Mouse (Mus musculus): ENCODE results near the gene Hmox2. TPM values are rescaled to one million over a fixed set of nuclear protein-coding genes. Genes with fewer than 3 reads are reported as not detected.
"Not testable (repeated sequence)": the region's sequence is repeated elsewhere in the genome, so short reads cannot be mapped to it uniquely, and the experiment has no call there.

The Hmox2 gene
- polyA plus RNA-seq, 1 experiment from 2014 or later = 111 TPM

- H3K4me3 ChIP-seq (ENCODE audit: low read depth, low read length) = no peak overlapping the region
- no peaks in the 10 kb centered on the region for H3K9me3 ChIP-seq (replicated peaks; ENCODE audit: control insufficient read depth, low read length)
- ATAC-seq (no peak), DNase-seq (ENCODE audit: low spot score) (peak; percentile 28)
- WGBS = 60% methylated on average over 3 of the region's 3 CpGs
- peaks cover 4% of the 10 kb centered on the region; the same call in 1 of the 2 replicates for H3K4me1 ChIP-seq (ENCODE audit: control insufficient read depth, insufficient read depth, low read length)
- no peaks in the 10 kb centered on the region for H3K27me3 ChIP-seq (replicated peaks; ENCODE audit: control insufficient read depth, insufficient read depth, low read length)
- no peak overlapping the region for H3K4me2 ChIP-seq (ENCODE audit: low read length)
- no peak overlapping the region for H3K27ac ChIP-seq (ENCODE audit: low read depth, low read length)
- H3K9ac ChIP-seq (ENCODE audit: low read length) = no peak overlapping the region
- no peaks in the 10 kb centered on the region for H3K36me3 ChIP-seq (ENCODE audit: control insufficient read depth, insufficient read depth, low read length)
Observed at GRCm38 (mm10) chr16:4730776-4731358, 4.7 kb downstream of the Hmox2 start.

DNA sequence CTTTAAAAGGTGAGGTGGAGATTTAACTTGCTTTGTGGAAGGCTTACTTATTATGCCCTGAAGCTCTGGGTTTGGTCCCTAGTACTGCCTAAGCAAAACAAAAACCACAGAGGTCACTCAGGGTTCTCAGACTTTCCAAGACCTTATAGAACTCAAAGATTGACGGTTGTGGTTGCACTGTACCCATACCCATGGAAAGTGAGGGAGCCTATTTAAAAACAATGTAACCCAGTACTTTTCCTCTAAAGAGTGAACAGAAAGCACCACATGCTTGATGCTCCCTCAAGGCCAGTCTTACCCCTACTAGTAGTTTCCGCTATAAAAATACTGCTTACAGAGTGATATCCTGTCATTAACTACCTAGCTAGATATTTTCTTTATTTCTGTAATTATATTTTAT is 10.1 kb downstream of the Hmox2 start:
- ATAC-seq (no peak), DNase-seq (ENCODE audit: low spot score) (no peak)
- no peak overlapping the region for H3K4me3 ChIP-seq (ENCODE audit: low read depth, low read length)
- no peak overlapping the region for H3K4me2 ChIP-seq (ENCODE audit: low read length)
- WGBS = 86% methylated on average over 2 of the region's 2 CpGs
- no peak overlapping the region for H3K9ac ChIP-seq (ENCODE audit: low read length)
- no peaks in the 10 kb centered on the region for H3K36me3 ChIP-seq (ENCODE audit: control insufficient read depth, insufficient read depth, low read length)
- H3K4me1 ChIP-seq (ENCODE audit: control insufficient read depth, insufficient read depth, low read length) = no peaks in the 10 kb centered on the region
- H3K27ac ChIP-seq (ENCODE audit: low read depth, low read length) = no peak overlapping the region
- H3K9me3 ChIP-seq (replicated peaks; ENCODE audit: control insufficient read depth, low read length) = no peaks in the 10 kb centered on the region
- H3K27me3 ChIP-seq (replicated peaks; ENCODE audit: control insufficient read depth, insufficient read depth, low read length) = no peaks in the 10 kb centered on the region

DNA sequence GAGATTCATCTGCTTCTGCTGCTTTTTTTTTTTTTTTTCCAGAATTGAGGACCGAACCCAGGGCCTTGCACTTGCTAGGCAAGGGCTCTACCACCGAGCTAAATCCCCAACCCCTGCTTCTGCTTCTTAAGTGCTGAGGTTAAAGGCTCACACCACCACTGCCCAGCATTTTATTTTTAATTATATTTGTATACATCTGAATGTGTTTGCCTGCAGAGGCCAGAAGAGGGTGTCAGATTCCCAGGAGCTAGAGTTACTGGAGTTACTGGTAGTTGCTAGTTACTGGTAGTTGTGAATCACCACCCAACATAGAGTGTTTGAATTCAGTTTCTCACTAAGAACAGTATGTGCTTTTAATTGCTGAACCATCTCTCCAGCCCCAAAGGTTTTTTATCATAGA is 13.8 kb downstream of the Hmox2 start:
- DNase-seq (ENCODE audit: low spot score) (no peak), ATAC-seq (no peak)
- WGBS = 87% methylated on average over 2 of the region's 2 CpGs
- Histone ChIP-seq H3K9ac (ENCODE audit: low read length) (no peak overlapping the region), H3K4me3 (ENCODE audit: low read depth, low read length) (no peak overlapping the region), H3K36me3 (ENCODE audit: control insufficient read depth, insufficient read depth, low read length) (no peaks in the 10 kb centered on the region), H3K4me1 (ENCODE audit: control insufficient read depth, insufficient read depth, low read length) (no peaks in the 10 kb centered on the region), H3K27me3 (replicated peaks; ENCODE audit: control insufficient read depth, insufficient read depth, low read length) (no peaks in the 10 kb centered on the region), H3K9me3 (replicated peaks; ENCODE audit: control insufficient read depth, low read length) (no peaks in the 10 kb centered on the region), H3K4me2 (ENCODE audit: low read length) (no peak overlapping the region), H3K27ac (ENCODE audit: low read depth, low read length) (no peak overlapping the region)

GRCm38 (mm10) chr16:4742186-4742585 is 16.0 kb downstream of the Hmox2 start:
- no peak overlapping the region for H3K4me3 ChIP-seq (ENCODE audit: low read depth, low read length)
- no peaks in the 10 kb centered on the region for H3K36me3 ChIP-seq (ENCODE audit: control insufficient read depth, insufficient read depth, low read length)
- DNase-seq (ENCODE audit: low spot score) = no peak
- no peak for ATAC-seq
- no peak overlapping the region for H3K27ac ChIP-seq (ENCODE audit: low read depth, low read length)
- no peaks in the 10 kb centered on the region for H3K27me3 ChIP-seq (replicated peaks; ENCODE audit: control insufficient read depth, insufficient read depth, low read length)
- no peak overlapping the region for H3K9ac ChIP-seq (ENCODE audit: low read length)
- 96% methylated on average over 1 of the region's 1 CpGs for WGBS
- H3K4me1 ChIP-seq (ENCODE audit: control insufficient read depth, insufficient read depth, low read length) = no peaks in the 10 kb centered on the region
- no peak overlapping the region for H3K4me2 ChIP-seq (ENCODE audit: low read length)
- no peaks in the 10 kb centered on the region for H3K9me3 ChIP-seq (replicated peaks; ENCODE audit: control insufficient read depth, low read length)

DNA sequence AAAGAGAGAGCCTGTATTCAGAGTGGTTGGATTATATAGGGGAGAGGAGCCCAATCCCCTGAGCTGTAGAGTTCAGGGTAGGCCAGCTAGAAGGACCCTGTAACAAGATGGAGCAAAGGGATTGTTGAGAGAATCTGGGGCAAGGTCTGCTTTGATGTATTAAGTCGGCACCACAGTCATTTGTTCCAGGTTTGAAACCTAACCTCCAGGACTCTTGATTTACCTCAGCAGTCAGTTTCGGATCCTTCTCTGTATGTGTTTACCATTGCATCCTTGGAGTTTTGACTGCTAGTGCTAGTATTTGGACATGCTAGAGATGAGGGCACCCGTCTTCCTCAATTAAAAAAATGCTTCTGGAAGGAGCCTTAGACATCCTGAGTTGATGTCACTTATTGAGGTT is 26.0 kb downstream of the Hmox2 start:
- Histone ChIP-seq H3K4me2 (ENCODE audit: low read length) (no peak overlapping the region), H3K4me3 (ENCODE audit: low read depth, low read length) (no peak overlapping the region), H3K27me3 (replicated peaks; ENCODE audit: control insufficient read depth, insufficient read depth, low read length) (no peaks in the 10 kb centered on the region), H3K9me3 (replicated peaks; ENCODE audit: control insufficient read depth, low read length) (no peaks in the 10 kb centered on the region), H3K27ac (ENCODE audit: low read depth, low read length) (no peak overlapping the region), H3K36me3 (ENCODE audit: control insufficient read depth, insufficient read depth, low read length) (no peaks in the 10 kb centered on the region), H3K4me1 (ENCODE audit: control insufficient read depth, insufficient read depth, low read length) (no peaks in the 10 kb centered on the region), H3K9ac (ENCODE audit: low read length) (no peak overlapping the region)
- WGBS = 98% methylated on average over 3 of the region's 3 CpGs
- ATAC-seq (no peak), DNase-seq (ENCODE audit: low spot score) (no peak)

GRCm38 (mm10) chr16:4754045-4754444 is 27.9 kb downstream of the Hmox2 start:
- Histone ChIP-seq H3K9ac (ENCODE audit: low read length) (no peak overlapping the region), H3K27me3 (replicated peaks; ENCODE audit: control insufficient read depth, insufficient read depth, low read length) (no peaks in the 10 kb centered on the region), H3K36me3 (ENCODE audit: control insufficient read depth, insufficient read depth, low read length) (no peaks in the 10 kb centered on the region), H3K9me3 (replicated peaks; ENCODE audit: control insufficient read depth, low read length) (no peaks in the 10 kb centered on the region), H3K4me3 (ENCODE audit: low read depth, low read length) (no peak overlapping the region), H3K4me2 (ENCODE audit: low read length) (no peak overlapping the region), H3K27ac (ENCODE audit: low read depth, low read length) (no peak overlapping the region), H3K4me1 (ENCODE audit: control insufficient read depth, insufficient read depth, low read length) (no peaks in the 10 kb centered on the region)
- DNase-seq (ENCODE audit: low spot score) (no peak), ATAC-seq (no peak)
- 90% methylated on average over 3 of the region's 3 CpGs for WGBS

DNA sequence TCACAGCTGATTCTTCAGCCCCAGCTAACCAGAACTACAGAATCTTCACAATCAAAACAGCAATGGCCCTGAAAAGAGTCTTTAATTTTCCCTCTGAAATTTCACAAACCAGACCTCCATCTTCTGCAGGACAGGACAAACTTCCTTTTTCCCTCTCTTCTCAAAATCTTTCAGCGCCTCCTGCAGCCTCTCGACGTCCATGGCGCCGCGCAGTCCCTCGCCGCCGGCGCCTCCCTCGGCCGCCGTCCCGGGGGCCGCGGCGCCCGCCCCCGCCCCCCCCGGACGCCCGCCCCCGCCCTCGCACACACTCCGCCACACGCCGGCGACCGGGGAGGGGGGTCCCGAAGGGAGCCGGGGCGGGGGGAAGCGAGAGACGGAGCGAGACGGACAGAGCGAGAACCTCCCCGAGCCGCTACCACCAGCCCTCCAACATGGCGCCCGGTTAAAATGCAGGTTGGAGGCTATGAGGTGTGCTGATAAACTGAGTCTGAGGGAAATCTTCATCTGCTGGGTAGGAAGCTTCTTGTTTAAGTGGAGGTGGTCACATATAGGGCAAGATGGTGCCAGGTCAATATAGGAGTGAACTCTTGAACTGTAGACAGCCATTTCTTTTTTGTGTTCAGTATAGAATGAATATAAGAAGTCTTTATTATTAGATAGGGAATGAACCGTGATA is 30.6 kb downstream of the Hmox2 start:
- peak overlapping the region; percentile 40 for H3K4me2 ChIP-seq (ENCODE audit: low read length)
- H3K27me3 ChIP-seq (replicated peaks; ENCODE audit: control insufficient read depth, insufficient read depth, low read length); H3K36me3 ChIP-seq (ENCODE audit: control insufficient read depth, insufficient read depth, low read length); H3K4me1 ChIP-seq (ENCODE audit: control insufficient read depth, insufficient read depth, low read length); H3K9me3 ChIP-seq (replicated peaks; ENCODE audit: control insufficient read depth, low read length): not testable (repeated sequence)
- H3K9ac ChIP-seq (ENCODE audit: low read length) = peak overlapping the region; percentile 61
- ATAC-seq (peak; percentile 89), DNase-seq (ENCODE audit: low spot score) (peak; percentile 36)
- 2% methylated on average over 33 of the region's 42 CpGs for WGBS
- peak overlapping the region; percentile 35; the same call in 1 of the 2 replicates for H3K27ac ChIP-seq (ENCODE audit: low read depth, low read length)
- peak overlapping the region; percentile 37 for H3K4me3 ChIP-seq (ENCODE audit: low read depth, low read length)

- H3K27ac ChIP-seq (ENCODE audit: low read depth, low read length) = no peak overlapping the region
- H3K9ac ChIP-seq (ENCODE audit: low read length) = no peak overlapping the region
- H3K36me3 ChIP-seq (ENCODE audit: control insufficient read depth, insufficient read depth, low read length) = peaks cover 39% of the 10 kb centered on the region
- DNase-seq (ENCODE audit: low spot score) (no peak), ATAC-seq (no peak)
- no peak overlapping the region for H3K4me2 ChIP-seq (ENCODE audit: low read length)
- H3K4me3 ChIP-seq (ENCODE audit: low read depth, low read length) = no peak overlapping the region
- H3K9me3 ChIP-seq (replicated peaks; ENCODE audit: control insufficient read depth, low read length) = no peaks in the 10 kb centered on the region
- H3K4me1 ChIP-seq (ENCODE audit: control insufficient read depth, insufficient read depth, low read length) = no peaks in the 10 kb centered on the region
- no peaks in the 10 kb centered on the region for H3K27me3 ChIP-seq (replicated peaks; ENCODE audit: control insufficient read depth, insufficient read depth, low read length)
- WGBS = 94% methylated on average over 4 of the region's 4 CpGs
Observed at GRCm38 (mm10) chr16:4762437-4762836, 36.3 kb downstream of the Hmox2 start.

- Histone ChIP-seq H3K4me2 (ENCODE audit: low read length) (no peak overlapping the region), H3K4me1 (ENCODE audit: control insufficient read depth, insufficient read depth, low read length) (no peaks in the 10 kb centered on the region), H3K9me3 (replicated peaks; ENCODE audit: control insufficient read depth, low read length) (no peaks in the 10 kb centered on the region), H3K27ac (ENCODE audit: low read depth, low read length) (no peak overlapping the region), H3K4me3 (ENCODE audit: low read depth, low read length) (no peak overlapping the region), H3K36me3 (ENCODE audit: control insufficient read depth, insufficient read depth, low read length) (peaks cover 47% of the 10 kb centered on the region), H3K9ac (ENCODE audit: low read length) (no peak overlapping the region), H3K27me3 (replicated peaks; ENCODE audit: control insufficient read depth, insufficient read depth, low read length) (no peaks in the 10 kb centered on the region)
- DNase-seq (ENCODE audit: low spot score) (peak; percentile 65), ATAC-seq (no peak)
- 46% methylated on average over 2 of the region's 2 CpGs for WGBS
Observed at GRCm38 (mm10) chr16:4763276-4763675, 37.1 kb downstream of the Hmox2 start.
